8 mouse cellular contexts compared by ENCODE assay signal in genomic region chr10:127196392-127196791, GRCm38 (mm10). TPM values are rescaled to one million over a fixed set of nuclear protein-coding genes. Genes with fewer than 3 reads are reported as not detected.
DNase-seq lines count a peak whose midpoint lies in the region; ATAC-seq and TF ChIP-seq lines count a peak whose summit lies in the region.

No protein-coding gene starts in this region.

- H3K4me3 ChIP-seq in G1E (ENCODE audit: low read depth, low read length) = peak overlapping the region; percentile 88; the same call in 1 of the 2 replicates
- H3K4me3 ChIP-seq in forebrain, embryonic 12.5 days (replicated peaks) = peak overlapping the region; percentile 62
- peak overlapping the region; percentile 98 for H3K4me3 ChIP-seq in heart, postnatal 0 days (ENCODE audit: low read depth, low read length)
- peak overlapping the region; percentile 89 for H3K4me3 ChIP-seq in stomach, embryonic 16.5 days (replicated peaks; ENCODE audit: low read length)

- no peak for TF ChIP-seq EP300 in heart, postnatal 0 days (IDR thresholded peaks at IDR 0.05; ENCODE audit: low read depth)

- no peak for TF ChIP-seq CTCF in G1E (IDR thresholded peaks at IDR 0.05; ENCODE audit: low read depth, low read length)
- TF ChIP-seq CTCF in heart, postnatal 0 days (IDR thresholded peaks at IDR 0.05; ENCODE audit: low read depth) = no peak

- no peaks in the 10 kb centered on the region for H3K9me3 ChIP-seq in G1E (replicated peaks)
- no peaks in the 10 kb centered on the region for H3K9me3 ChIP-seq in forebrain, embryonic 12.5 days
- H3K9me3 ChIP-seq in heart, postnatal 0 days (replicated peaks; ENCODE audit: control insufficient read depth, low read length) = no peaks in the 10 kb centered on the region
- no peaks in the 10 kb centered on the region for H3K9me3 ChIP-seq in stomach, embryonic 16.5 days (replicated peaks; ENCODE audit: control insufficient read depth, low read length)

- 6% methylated on average over 5 of the region's 5 CpGs for WGBS in forebrain, embryonic 12.5 days
- WGBS in heart, postnatal 0 days = 5% methylated on average over 5 of the region's 5 CpGs
- 10% methylated on average over 5 of the region's 5 CpGs for WGBS in stomach, embryonic 16.5 days

- H3K27me3 ChIP-seq in G1E (ENCODE audit: insufficient read depth, low read length) = no peaks in the 10 kb centered on the region
- no peaks in the 10 kb centered on the region for H3K27me3 ChIP-seq in forebrain, embryonic 12.5 days
- no peaks in the 10 kb centered on the region for H3K27me3 ChIP-seq in heart, postnatal 0 days (ENCODE audit: control insufficient read depth, insufficient read depth, low read length)
- no peaks in the 10 kb centered on the region for H3K27me3 ChIP-seq in stomach, embryonic 16.5 days (ENCODE audit: control insufficient read depth, insufficient read depth, low read length)

- peak overlapping the region; percentile 86 for H3K4me2 ChIP-seq in forebrain, embryonic 12.5 days
- H3K4me2 ChIP-seq in heart, postnatal 0 days (ENCODE audit: low read depth, low read length) = peak overlapping the region; percentile 99
- peak overlapping the region; percentile 89 for H3K4me2 ChIP-seq in stomach, embryonic 16.5 days (ENCODE audit: low read depth, low read length)

- H3K27ac ChIP-seq in forebrain, embryonic 12.5 days = peak overlapping the region; percentile 83
- H3K27ac ChIP-seq in heart, postnatal 0 days (ENCODE audit: low read depth) = peak overlapping the region; percentile 94
- peak overlapping the region; percentile 96 for H3K27ac ChIP-seq in stomach, embryonic 16.5 days (ENCODE audit: low read length)

- ATAC-seq in G1E (ENCODE audit: extremely low read depth, insufficient number of reproducible peaks, low FRiP score, poor library complexity, severe bottlenecking) = no peak
- ATAC-seq in forebrain, embryonic 12.5 days (ENCODE audit: low FRiP score) = peak; percentile 28; the same call in 1 of the 2 replicates
- peak; percentile 72 for ATAC-seq in heart, postnatal 0 days (ENCODE audit: insufficient read depth, low read depth)
- ATAC-seq in stomach, embryonic 16.5 days (ENCODE audit: insufficient read depth, low FRiP score) = peak; percentile 85

- no peak for DNase-seq in G1E (ENCODE audit: low spot score)
- DNase-seq in brain, adult 2 months (ENCODE audit: low read depth, low spot score) = peak; percentile 93
- peak; percentile 87 for DNase-seq in heart, postnatal 0 days (ENCODE audit: low spot score)
- peak; percentile 68 to 89 for DNase-seq in kidney, postnatal 25 days
- DNase-seq in lung, postnatal 14 days = peak; percentile 67
- DNase-seq in thymus, postnatal 14 days = no peak

- peaks cover 90% of the 10 kb centered on the region for H3K4me1 ChIP-seq in G1E (ENCODE audit: insufficient read depth, low read depth, low read length)
- peaks cover 25% of the 10 kb centered on the region for H3K4me1 ChIP-seq in forebrain, embryonic 12.5 days
- H3K4me1 ChIP-seq in heart, postnatal 0 days (ENCODE audit: control insufficient read depth, insufficient read depth) = peaks cover 14% of the 10 kb centered on the region
- peaks cover 15% of the 10 kb centered on the region; the same call in 1 of the 2 replicates for H3K4me1 ChIP-seq in stomach, embryonic 16.5 days (ENCODE audit: control insufficient read depth, insufficient read depth, low read length)

- peak overlapping the region; percentile 85 for H3K9ac ChIP-seq in forebrain, embryonic 12.5 days
- peak overlapping the region; percentile 86; the same call in 1 of the 2 replicates for H3K9ac ChIP-seq in heart, postnatal 0 days (replicated peaks; ENCODE audit: low read depth, low read length)
- H3K9ac ChIP-seq in stomach, embryonic 16.5 days (ENCODE audit: low read length) = peak overlapping the region; percentile 94

- peaks cover 70% of the 10 kb centered on the region for H3K36me3 ChIP-seq in G1E (replicated peaks)
- H3K36me3 ChIP-seq in forebrain, embryonic 12.5 days (replicated peaks) = peaks cover 52% of the 10 kb centered on the region
- H3K36me3 ChIP-seq in heart, postnatal 0 days (replicated peaks; ENCODE audit: control insufficient read depth, insufficient read depth, low read length) = peaks cover 25% of the 10 kb centered on the region
- H3K36me3 ChIP-seq in stomach, embryonic 16.5 days (ENCODE audit: control insufficient read depth, insufficient read depth, low read length) = peaks cover 7% of the 10 kb centered on the region

RNA-seq across cellular contexts. Expression of gene Dtx3, which starts 0.9 kb away (rescaled TPM):
- 318 and 360 TPM in 2 replicates for total RNA-seq in G1E (2014; fragmentation: Nextera tagmentation)
- 95.8 and 125 TPM in 2 replicates for total RNA-seq in G1E (2017)
- 213 and 260 TPM in 2 replicates for polyA plus RNA-seq in G1E (2012)
- polyA plus RNA-seq in forebrain, embryonic 12.5 days (2016; fragmentation: Nextera tagmentation; extraction: Ambion mirVana) = 170 and 172 TPM in 2 replicates
- total RNA-seq in heart, postnatal 0 days (2014; rRNA removed; ENCODE audit: low replicate concordance) = 44.4 and 64.1 TPM in 2 replicates
- polyA plus RNA-seq in heart, postnatal 0 days (2015; fragmentation: Nextera tagmentation; extraction: Ambion mirVana) = 28.8 and 30.0 TPM in 2 replicates
- 68.6 and 79.4 TPM in 2 replicates for polyA plus RNA-seq in stomach, embryonic 16.5 days (2015; fragmentation: Nextera tagmentation; extraction: Ambion mirVana)

RNA-seq across cellular contexts. Expression of gene Arhgef25, which starts 6.5 kb away (rescaled TPM):
- total RNA-seq in G1E (2014; fragmentation: Nextera tagmentation) (49.0 and 70.1 TPM in 2 replicates), G1E (2017) (43.0 and 51.4 TPM in 2 replicates)
- 98.4 and 120 TPM in 2 replicates for polyA plus RNA-seq in G1E (2012)
- polyA plus RNA-seq in forebrain, embryonic 12.5 days (2016; fragmentation: Nextera tagmentation; extraction: Ambion mirVana) = 32.3 and 36.4 TPM in 2 replicates
- total RNA-seq in heart, postnatal 0 days (2014; rRNA removed; ENCODE audit: low replicate concordance) = 20.8 and 44.2 TPM in 2 replicates
- polyA plus RNA-seq in heart, postnatal 0 days (2015; fragmentation: Nextera tagmentation; extraction: Ambion mirVana) = 10.0 and 13.8 TPM in 2 replicates
- 71.3 and 77.0 TPM in 2 replicates for polyA plus RNA-seq in stomach, embryonic 16.5 days (2015; fragmentation: Nextera tagmentation; extraction: Ambion mirVana)

RNA-seq across cellular contexts. Expression of gene Pip4k2c, which starts 15.0 kb away (rescaled TPM):
- total RNA-seq in G1E (2014; fragmentation: Nextera tagmentation) (136 and 141 TPM in 2 replicates), G1E (2017) (126 and 133 TPM in 2 replicates)
- polyA plus RNA-seq in G1E (2012) = 130 and 151 TPM in 2 replicates
- polyA plus RNA-seq in forebrain, embryonic 12.5 days (2016; fragmentation: Nextera tagmentation; extraction: Ambion mirVana) = 19.4 and 20.2 TPM in 2 replicates
- 22.4 and 23.7 TPM in 2 replicates for total RNA-seq in heart, postnatal 0 days (2014; rRNA removed; ENCODE audit: low replicate concordance)
- polyA plus RNA-seq in heart, postnatal 0 days (2015; fragmentation: Nextera tagmentation; extraction: Ambion mirVana) = 24.7 and 25.0 TPM in 2 replicates
- polyA plus RNA-seq in stomach, embryonic 16.5 days (2015; fragmentation: Nextera tagmentation; extraction: Ambion mirVana) = 33.5 and 34.4 TPM in 2 replicates

RNA-seq across cellular contexts. Expression of gene Slc26a10, which starts 15.9 kb away (rescaled TPM):
- 8.4 and 10.1 TPM in 2 replicates for total RNA-seq in G1E (2014; fragmentation: Nextera tagmentation)
- 0.58 and 0.98 TPM in 2 replicates for total RNA-seq in G1E (2017)
- 0.68 and 0.94 TPM in 2 replicates for polyA plus RNA-seq in G1E (2012)
- 0.86 and 2.2 TPM in 2 replicates for polyA plus RNA-seq in forebrain, embryonic 12.5 days (2016; fragmentation: Nextera tagmentation; extraction: Ambion mirVana)
- 51.0 and 61.2 TPM in 2 replicates for total RNA-seq in heart, postnatal 0 days (2014; rRNA removed; ENCODE audit: low replicate concordance)
- polyA plus RNA-seq in heart, postnatal 0 days (2015; fragmentation: Nextera tagmentation; extraction: Ambion mirVana) = 22.8 and 23.3 TPM in 2 replicates
- 1.2 and 1.4 TPM in 2 replicates for polyA plus RNA-seq in stomach, embryonic 16.5 days (2015; fragmentation: Nextera tagmentation; extraction: Ambion mirVana)

RNA-seq across cellular contexts. Expression of gene B4galnt1, which starts 31.4 kb away (rescaled TPM):
- total RNA-seq in G1E (2014; fragmentation: Nextera tagmentation) (173 and 188 TPM in 2 replicates), G1E (2017) (65.0 and 66.7 TPM in 2 replicates)
- polyA plus RNA-seq in G1E (2012) = 292 and 318 TPM in 2 replicates
- 13.3 and 14.7 TPM in 2 replicates for polyA plus RNA-seq in forebrain, embryonic 12.5 days (2016; fragmentation: Nextera tagmentation; extraction: Ambion mirVana)
- 2.3 and 7.7 TPM in 2 replicates for total RNA-seq in heart, postnatal 0 days (2014; rRNA removed; ENCODE audit: low replicate concordance)
- polyA plus RNA-seq in heart, postnatal 0 days (2015; fragmentation: Nextera tagmentation; extraction: Ambion mirVana) = 0.72 and 0.82 TPM in 2 replicates
- polyA plus RNA-seq in stomach, embryonic 16.5 days (2015; fragmentation: Nextera tagmentation; extraction: Ambion mirVana) = 29.3 and 34.3 TPM in 2 replicates

Comparison
In these comparisons a context has a peak if more than half of its experiments do, and no peak if none do; other contexts are left out.
1. DNase-seq: peak in brain, adult 2 months (single experiment), heart, postnatal 0 days (single experiment), kidney, postnatal 25 days (2 of 2) and lung, postnatal 14 days (single experiment); none in G1E (single experiment) and thymus, postnatal 14 days (single experiment).
2. Peak in every context shown above with its lines, with median percentiles within 50 percentile points of each other: H3K4me3 ChIP-seq, H3K27ac ChIP-seq, H3K4me2 ChIP-seq and H3K9ac ChIP-seq.